Mouse (Mus musculus) hindbrain, embryonic 15.5 days (tissue): ENCODE measurements around the gene Smoc1. TPM values are rescaled to one million over a fixed set of nuclear protein-coding genes. Genes with fewer than 3 reads are reported as not detected.

Experiments
- ATAC-seq: fragments of 200-750 bp; cut with Nextera tagmentation; 2 replicates; pipeline ENCODE4 v1.8.0; 2017; ENCODE audit warnings: low read depth, moderate number of reproducible peaks, moderate TSS enrichment; ENCODE audit not compliant: low FRiP score
- H3K27ac ChIP-seq: fragments of 300-500 bp; sonication (generic); replicated peaks from 2 replicates; pipeline ENCODE4 v1.5.1; 2015; ENCODE audit warnings: mild to moderate bottlenecking, inconsistent platforms
- H3K27me3 ChIP-seq: fragments of 300-500 bp; sonication (generic); 2 replicates; pipeline ENCODE4 v1.6.1; 2015; ENCODE audit warnings: control low read depth, inconsistent platforms
- H3K36me3 ChIP-seq: fragments of 300-500 bp; sonication (generic); 2 replicates; pipeline ENCODE4 v1.6.1; 2015; ENCODE audit warnings: control low read depth, inconsistent platforms
- H3K4me1 ChIP-seq: fragments of 300-500 bp; sonication (generic); replicated peaks from 2 replicates; pipeline ENCODE4 v1.6.1; 2015; ENCODE audit warnings: control low read depth, inconsistent platforms
- H3K4me2 ChIP-seq: fragments of 300-500 bp; sonication (generic); 2 replicates; pipeline ENCODE4 v1.6.1; 2015; ENCODE audit warnings: moderate library complexity, mild to moderate bottlenecking, inconsistent platforms
- H3K4me3 ChIP-seq: fragments of 300-500 bp; sonication (generic); 2 replicates; pipeline ENCODE4 v1.5.1; 2015; ENCODE audit warnings: mild to moderate bottlenecking, inconsistent platforms
- H3K9ac ChIP-seq: fragments of 300-500 bp; sonication (generic); 2 replicates; pipeline ENCODE4 v1.6.1; 2015; ENCODE audit warnings: inconsistent platforms
- H3K9me3 ChIP-seq: fragments of 300-500 bp; sonication (generic); 2 replicates; pipeline ENCODE4 v1.6.1; 2016; ENCODE audit warnings: control low read depth, inconsistent platforms
- WGBS: fragments of 180-500 bp; shearing (Covaris S2); methylation state at CpG from one replicate; pipeline ENCODE4 v1.1.7; 2015; 5-methylcytosine and 5-hydroxymethylcytosine counted together
- polyA plus RNA-seq: library from polyadenylated mRNA; unstranded; fragments of >200 nt; fragmentation: Nextera tagmentation; extraction: Ambion mirVana; gene quantifications from 2 replicates; pipeline ENCODE4 v1.2.1, GENCODE M21; 2015

Smoc1 gene
- polyA plus RNA-seq, 1 experiment from 2014 or later, result 37.7 TPM

- H3K4me2 ChIP-seq, result no peak overlapping the region
- no peak for ATAC-seq
- no peaks in the 10 kb centered on the region for H3K27me3 ChIP-seq
- H3K4me3 ChIP-seq, result no peak overlapping the region
- H3K4me1 ChIP-seq, result no peaks in the 10 kb centered on the region
- no peaks in the 10 kb centered on the region for H3K36me3 ChIP-seq
- H3K9ac ChIP-seq, result no peak overlapping the region
- no peaks in the 10 kb centered on the region for H3K9me3 ChIP-seq
- H3K27ac ChIP-seq, result no peak overlapping the region
- 87% methylated on average over 3 of the region's 3 CpGs for WGBS
Observed at GRCm38 (mm10) chr12:81188423-81188822, 161.8 kb downstream of the Smoc1 start.

- Histone ChIP-seq H3K9me3 (no peaks in the 10 kb centered on the region), H3K4me2 (no peak overlapping the region), H3K4me3 (no peak overlapping the region), H3K27me3 (no peaks in the 10 kb centered on the region), H3K27ac (no peak overlapping the region), H3K36me3 (no peaks in the 10 kb centered on the region), H3K4me1 (no peaks in the 10 kb centered on the region), H3K9ac (no peak overlapping the region)
- WGBS, result 92% methylated on average over 4 of the region's 4 CpGs
- no peak for ATAC-seq
Observed at GRCm38 (mm10) chr12:81188996-81189395, 162.4 kb downstream of the Smoc1 start.

- Histone ChIP-seq H3K4me2 (no peak overlapping the region), H3K4me1 (no peaks in the 10 kb centered on the region), H3K4me3 (no peak overlapping the region), H3K27ac (no peak overlapping the region), H3K9ac (no peak overlapping the region), H3K36me3 (no peaks in the 10 kb centered on the region), H3K27me3 (no peaks in the 10 kb centered on the region), H3K9me3 (no peaks in the 10 kb centered on the region)
- ATAC-seq, result no peak
- WGBS, result 80% methylated on average over 1 of the region's 1 CpGs
Observed at GRCm38 (mm10) chr12:81189636-81190035, 163.0 kb downstream of the Smoc1 start.

- no peaks in the 10 kb centered on the region for H3K9me3 ChIP-seq
- ATAC-seq, result no peak
- no peaks in the 10 kb centered on the region for H3K27me3 ChIP-seq
- WGBS, result 86% methylated on average over 2 of the region's 2 CpGs
- H3K4me3 ChIP-seq, result no peak overlapping the region
- no peak overlapping the region for H3K4me2 ChIP-seq
- no peaks in the 10 kb centered on the region for H3K4me1 ChIP-seq
- H3K36me3 ChIP-seq, result no peaks in the 10 kb centered on the region
- H3K9ac ChIP-seq, result no peak overlapping the region
- no peak overlapping the region for H3K27ac ChIP-seq
Observed at GRCm38 (mm10) chr12:81193968-81194367, 167.4 kb downstream of the Smoc1 start.

GRCm38 (mm10) chr12:81197468-81198075 is 171.0 kb downstream of the Smoc1 start:
- H3K9me3 ChIP-seq, result no peaks in the 10 kb centered on the region
- no peak overlapping the region for H3K9ac ChIP-seq
- H3K4me2 ChIP-seq, result no peak overlapping the region
- no peaks in the 10 kb centered on the region for H3K27me3 ChIP-seq
- no peak overlapping the region for H3K27ac ChIP-seq
- no peaks in the 10 kb centered on the region for H3K36me3 ChIP-seq
- peaks cover 6% of the 10 kb centered on the region for H3K4me1 ChIP-seq
- no peak overlapping the region for H3K4me3 ChIP-seq
- 88% methylated on average over 5 of the region's 5 CpGs for WGBS
- no peak for ATAC-seq

GRCm38 (mm10) chr12:81199280-81199955 is 172.8 kb downstream of the Smoc1 start:
- Histone ChIP-seq H3K27ac (peak overlapping the region; percentile 28; the same call in 1 of the 2 replicates), H3K9ac (no peak overlapping the region), H3K9me3 (no peaks in the 10 kb centered on the region), H3K4me2 (peak overlapping the region; percentile 35; the same call in 1 of the 2 replicates), H3K4me3 (no peak overlapping the region), H3K27me3 (no peaks in the 10 kb centered on the region), H3K36me3 (no peaks in the 10 kb centered on the region), H3K4me1 (peaks cover 12% of the 10 kb centered on the region)
- peak; percentile 93 for ATAC-seq
- WGBS, result 32% methylated on average over 23 of the region's 23 CpGs

GRCm38 (mm10) chr12:81203226-81203625 is 176.6 kb downstream of the Smoc1 start:
- no peak overlapping the region for H3K9ac ChIP-seq
- no peak for ATAC-seq
- no peak overlapping the region for H3K4me3 ChIP-seq
- H3K4me2 ChIP-seq, result no peak overlapping the region
- no peak overlapping the region for H3K27ac ChIP-seq
- no peaks in the 10 kb centered on the region for H3K27me3 ChIP-seq
- no peaks in the 10 kb centered on the region for H3K9me3 ChIP-seq
- no peaks in the 10 kb centered on the region; the same call in 1 of the 2 replicates for H3K36me3 ChIP-seq
- 10% methylated on average over 1 of the region's 1 CpGs for WGBS
- peaks cover 12% of the 10 kb centered on the region for H3K4me1 ChIP-seq

- Histone ChIP-seq H3K4me2 (no peak overlapping the region), H3K4me3 (no peak overlapping the region), H3K4me1 (peaks cover 7% of the 10 kb centered on the region; the same call in 1 of the 2 replicates), H3K27me3 (no peaks in the 10 kb centered on the region), H3K27ac (no peak overlapping the region), H3K9ac (no peak overlapping the region), H3K36me3 (no peaks in the 10 kb centered on the region; the same call in 1 of the 2 replicates), H3K9me3 (no peaks in the 10 kb centered on the region)
- ATAC-seq, result no peak
- WGBS, result 29% methylated on average over 6 of the region's 6 CpGs
Observed at GRCm38 (mm10) chr12:81205619-81206560, 179.3 kb downstream of the Smoc1 start.

GRCm38 (mm10) chr12:81208559-81208958 is 182.0 kb downstream of the Smoc1 start:
- no peak overlapping the region for H3K4me2 ChIP-seq
- peaks cover 2% of the 10 kb centered on the region; the same call in 1 of the 2 replicates for H3K36me3 ChIP-seq
- H3K27me3 ChIP-seq, result no peaks in the 10 kb centered on the region
- no peak overlapping the region for H3K4me3 ChIP-seq
- no peak overlapping the region for H3K9ac ChIP-seq
- H3K4me1 ChIP-seq, result no peaks in the 10 kb centered on the region
- H3K9me3 ChIP-seq, result no peaks in the 10 kb centered on the region
- ATAC-seq, result no peak
- H3K27ac ChIP-seq, result no peak overlapping the region
- WGBS, result 68% methylated on average over 2 of the region's 2 CpGs

GRCm38 (mm10) chr12:81219339-81219738 is 192.7 kb downstream of the Smoc1 start:
- no peak overlapping the region for H3K9ac ChIP-seq
- 0 out of 2 replicates have a peak, but pooled peaks cover 8% of the 10 kb centered on the region for H3K4me1 ChIP-seq
- WGBS, result 71% methylated on average over 4 of the region's 4 CpGs
- H3K36me3 ChIP-seq, result no peaks in the 10 kb centered on the region
- no peak overlapping the region for H3K4me2 ChIP-seq
- no peak overlapping the region for H3K27ac ChIP-seq
- H3K9me3 ChIP-seq, result no peaks in the 10 kb centered on the region
- no peak for ATAC-seq
- H3K27me3 ChIP-seq, result no peaks in the 10 kb centered on the region
- no peak overlapping the region for H3K4me3 ChIP-seq

GRCm38 (mm10) chr12:81223276-81223675 is 196.7 kb downstream of the Smoc1 start:
- WGBS, result 82% methylated on average over 2 of the region's 2 CpGs
- no peak overlapping the region for H3K4me3 ChIP-seq
- no peak for ATAC-seq
- no peak overlapping the region for H3K9ac ChIP-seq
- H3K9me3 ChIP-seq, result no peaks in the 10 kb centered on the region
- no peak overlapping the region for H3K27ac ChIP-seq
- no peaks in the 10 kb centered on the region for H3K36me3 ChIP-seq
- no peak overlapping the region for H3K4me2 ChIP-seq
- H3K4me1 ChIP-seq, result peaks cover 30% of the 10 kb centered on the region
- H3K27me3 ChIP-seq, result no peaks in the 10 kb centered on the region

GRCm38 (mm10) chr12:81224843-81225242 is 198.2 kb downstream of the Smoc1 start:
- Histone ChIP-seq H3K27me3 (no peaks in the 10 kb centered on the region), H3K36me3 (no peaks in the 10 kb centered on the region), H3K27ac (no peak overlapping the region), H3K4me3 (no peak overlapping the region), H3K4me2 (no peak overlapping the region), H3K4me1 (peaks cover 32% of the 10 kb centered on the region), H3K9me3 (no peaks in the 10 kb centered on the region), H3K9ac (no peak overlapping the region)
- 77% methylated on average over 2 of the region's 2 CpGs for WGBS
- ATAC-seq, result no peak
